Mouse (Mus musculus) liver, embryonic 14.5 days (tissue): ENCODE results near the gene Dlx5.

ENCODE experiments used
- CTCF ChIP-seq: IDR thresholded peaks from 2 replicates; pipeline ENCODE4 v1.5.1; 2016; ENCODE audit warnings: antibody characterized with exemption, low read depth, control low read depth
- EP300 ChIP-seq: IDR thresholded peaks from 2 replicates; pipeline ENCODE4 v1.6.1; 2016; ENCODE audit warnings: antibody characterized with exemption, low read depth

DNA sequence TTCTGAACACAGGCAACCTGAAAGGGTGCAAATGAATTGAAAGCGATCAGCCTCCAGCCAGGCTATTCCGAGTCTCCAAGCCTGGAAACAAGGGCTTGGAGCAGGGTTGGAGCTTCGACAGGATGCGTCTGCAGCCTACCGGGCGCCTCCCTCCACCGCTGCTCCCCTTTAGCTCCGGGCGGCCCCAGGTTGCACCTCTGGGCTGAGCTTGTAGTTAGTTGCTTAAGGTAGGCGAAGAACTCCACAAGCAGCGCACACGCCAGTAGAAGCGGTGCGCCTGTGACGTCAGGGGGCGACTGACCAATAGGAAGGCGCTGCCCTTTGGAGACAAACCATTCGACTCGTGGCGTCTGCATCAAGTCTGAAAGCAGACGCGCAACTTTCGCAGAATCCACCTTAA, 19.3 kb downstream of the Dlx5 start:
- TF ChIP-seq CTCF = no peak
- TF ChIP-seq EP300 = no peak
